Mouse (Mus musculus): ENCODE measurements around the gene Lrpprc. TPM values are rescaled to one million over a fixed set of nuclear protein-coding genes. Genes with fewer than 3 reads are reported as not detected.

Gene Lrpprc
- polyA plus RNA-seq, 1 experiment from 2014 or later: 49.0 TPM

- Histone ChIP-seq H3K9ac (no peak overlapping the region), H3K4me2 (no peak overlapping the region), H3K9me3 (no peaks in the 10 kb centered on the region), H3K27me3 (replicated peaks) (no peaks in the 10 kb centered on the region), H3K27ac (no peak overlapping the region), H3K4me1 (peaks cover 23% of the 10 kb centered on the region), H3K4me3 (no peak overlapping the region), H3K36me3 (replicated peaks) (no peaks in the 10 kb centered on the region)
- no peak for ATAC-seq (replicated peaks)
- 59% methylated on average over 5 of the region's 5 CpGs for WGBS
Observed at GRCm38 (mm10) chr17:84753489-84753888, 37.1 kb downstream of the Lrpprc start.

- H3K4me1 ChIP-seq: peaks cover 24% of the 10 kb centered on the region
- no peaks in the 10 kb centered on the region for H3K36me3 ChIP-seq (replicated peaks)
- no peak overlapping the region for H3K4me2 ChIP-seq
- peak overlapping the region; percentile 25; the same call in 1 of the 2 replicates for H3K27ac ChIP-seq
- no peaks in the 10 kb centered on the region for H3K9me3 ChIP-seq
- ATAC-seq (replicated peaks): no peak
- no peak overlapping the region for H3K4me3 ChIP-seq
- no peaks in the 10 kb centered on the region for H3K27me3 ChIP-seq (replicated peaks)
- H3K9ac ChIP-seq: no peak overlapping the region
- WGBS: 61% methylated on average over 2 of the region's 2 CpGs
Observed at GRCm38 (mm10) chr17:84752286-84752685, 38.3 kb downstream of the Lrpprc start.

- Histone ChIP-seq H3K9ac (no peak overlapping the region), H3K4me3 (no peak overlapping the region), H3K9me3 (no peaks in the 10 kb centered on the region), H3K27me3 (replicated peaks) (no peaks in the 10 kb centered on the region), H3K4me1 (peaks cover 28% of the 10 kb centered on the region), H3K27ac (peak overlapping the region; percentile 25; the same call in 1 of the 2 replicates), H3K36me3 (replicated peaks) (no peaks in the 10 kb centered on the region), H3K4me2 (no peak overlapping the region)
- 34% methylated on average over 8 of the region's 8 CpGs for WGBS
- 0 out of 2 replicates have a peak, but pooled peaks have one; percentile 31 for ATAC-seq (replicated peaks)
Observed at GRCm38 (mm10) chr17:84751630-84752191, 38.9 kb downstream of the Lrpprc start.

DNA sequence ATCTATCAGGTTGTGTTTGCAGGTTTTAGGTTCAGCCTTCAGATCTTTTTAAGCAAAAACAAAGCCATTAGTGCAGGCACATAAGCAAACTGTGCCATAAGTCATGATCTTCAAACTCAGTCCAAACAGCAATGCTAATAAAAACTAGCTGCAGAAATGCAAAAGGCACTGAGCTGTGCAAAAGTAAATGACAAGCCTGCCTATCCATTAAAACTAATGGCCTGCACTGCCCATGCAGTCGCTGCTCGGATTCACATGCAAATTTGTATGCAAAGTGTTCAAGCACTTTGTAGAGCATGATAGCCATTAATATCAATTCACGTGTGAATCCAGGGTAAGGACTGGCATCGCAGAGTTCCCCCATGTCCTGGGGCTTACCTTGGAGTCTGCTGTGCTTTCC is 40.5 kb downstream of the Lrpprc start:
- Histone ChIP-seq H3K9me3 (no peaks in the 10 kb centered on the region), H3K36me3 (replicated peaks) (no peaks in the 10 kb centered on the region), H3K9ac (no peak overlapping the region), H3K4me2 (no peak overlapping the region), H3K27me3 (replicated peaks) (no peaks in the 10 kb centered on the region), H3K27ac (no peak overlapping the region), H3K4me3 (no peak overlapping the region), H3K4me1 (peaks cover 31% of the 10 kb centered on the region)
- ATAC-seq (replicated peaks): no peak
- 34% methylated on average over 4 of the region's 4 CpGs for WGBS

DNA sequence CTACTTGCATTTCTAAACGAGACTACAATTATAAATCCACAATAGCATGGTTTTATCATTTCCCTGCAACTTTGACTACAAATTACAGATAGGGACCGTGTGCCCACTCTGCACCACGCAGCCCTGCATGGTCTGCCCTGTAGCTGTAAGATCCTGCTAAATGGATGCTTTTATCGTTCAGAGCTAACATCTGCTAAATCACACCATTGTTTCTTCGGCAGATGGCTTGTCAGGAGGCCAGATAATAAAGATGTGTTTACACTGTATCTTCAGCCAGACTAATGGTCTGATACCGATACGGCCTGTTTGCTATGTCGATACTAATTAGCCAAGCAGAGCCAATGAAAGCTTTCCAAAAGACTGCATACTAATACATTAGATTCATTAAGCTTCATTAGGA is 41.3 kb downstream of the Lrpprc start:
- ATAC-seq (replicated peaks): peak; percentile 65
- peaks cover 34% of the 10 kb centered on the region for H3K4me1 ChIP-seq
- no peak overlapping the region for H3K27ac ChIP-seq

GRCm38 (mm10) chr17:84748152-84748682 is 42.4 kb downstream of the Lrpprc start:
- Histone ChIP-seq H3K27me3 (replicated peaks) (no peaks in the 10 kb centered on the region), H3K9ac (no peak overlapping the region), H3K4me1 (peaks cover 36% of the 10 kb centered on the region), H3K27ac (no peak overlapping the region), H3K36me3 (replicated peaks) (no peaks in the 10 kb centered on the region), H3K4me2 (no peak overlapping the region), H3K9me3 (no peaks in the 10 kb centered on the region), H3K4me3 (no peak overlapping the region)
- ATAC-seq (replicated peaks): no peak
- 84% methylated on average over 9 of the region's 9 CpGs for WGBS

More for the DNA sequence above, 41.3 kb downstream of the Lrpprc start:
- Histone ChIP-seq H3K4me3 (no peak overlapping the region), H3K27me3 (replicated peaks) (no peaks in the 10 kb centered on the region), H3K4me2 (no peak overlapping the region), H3K9ac (no peak overlapping the region), H3K36me3 (replicated peaks) (no peaks in the 10 kb centered on the region), H3K9me3 (no peaks in the 10 kb centered on the region)
- WGBS: 38% methylated on average over 8 of the region's 8 CpGs

DNA sequence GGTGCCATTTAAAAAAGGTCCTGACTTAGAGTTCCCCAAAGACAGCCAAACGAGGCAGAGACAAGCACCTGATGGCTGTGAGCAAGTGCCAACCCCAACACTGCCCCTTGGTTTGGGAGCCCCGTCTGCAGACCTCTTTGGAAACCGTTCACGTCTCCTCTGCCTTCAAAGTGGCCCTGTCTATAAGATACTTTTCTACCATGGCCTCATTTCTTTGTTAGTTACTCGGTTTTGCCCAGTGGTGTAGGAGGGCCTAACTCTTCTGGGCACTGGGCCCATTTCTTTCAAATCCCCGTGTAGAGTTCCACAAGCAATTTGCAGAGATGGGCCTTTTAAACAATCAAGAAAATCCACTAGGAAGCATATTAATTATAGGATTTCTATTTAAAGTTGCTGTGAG is 43.4 kb downstream of the Lrpprc start:
- Histone ChIP-seq H3K27me3 (replicated peaks) (no peaks in the 10 kb centered on the region), H3K9ac (no peak overlapping the region), H3K9me3 (no peaks in the 10 kb centered on the region), H3K27ac (no peak overlapping the region), H3K4me1 (peaks cover 35% of the 10 kb centered on the region), H3K4me2 (no peak overlapping the region), H3K36me3 (replicated peaks) (no peaks in the 10 kb centered on the region), H3K4me3 (no peak overlapping the region)
- WGBS: 53% methylated on average over 6 of the region's 6 CpGs
- ATAC-seq (replicated peaks): no peak; the same call in 1 of the 2 replicates

DNA sequence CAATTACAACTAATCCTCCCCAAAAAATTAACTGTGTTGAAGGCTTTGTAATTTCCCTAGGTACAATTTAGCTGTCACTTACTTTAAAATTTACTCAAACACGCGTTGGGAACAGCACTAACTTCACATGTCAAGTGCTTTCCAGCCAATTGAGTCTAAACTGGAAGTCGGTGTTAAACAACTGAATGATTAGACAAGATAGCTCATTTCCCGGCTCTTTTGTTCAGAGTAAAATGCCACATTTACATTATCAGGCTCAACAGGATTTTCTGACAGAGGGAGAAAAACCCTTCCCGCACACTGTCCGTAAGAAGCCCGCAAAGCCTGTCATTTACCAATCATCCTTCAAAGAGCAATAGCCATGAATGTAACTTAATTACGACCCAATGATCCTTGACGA is 45.6 kb downstream of the Lrpprc start:
- H3K4me2 ChIP-seq: no peak overlapping the region
- no peak overlapping the region for H3K27ac ChIP-seq
- H3K27me3 ChIP-seq (replicated peaks): no peaks in the 10 kb centered on the region
- no peaks in the 10 kb centered on the region for H3K9me3 ChIP-seq
- H3K4me1 ChIP-seq: peaks cover 18% of the 10 kb centered on the region
- H3K4me3 ChIP-seq: no peak overlapping the region
- 39% methylated on average over 9 of the region's 9 CpGs for WGBS
- no peak overlapping the region for H3K9ac ChIP-seq
- no peaks in the 10 kb centered on the region for H3K36me3 ChIP-seq (replicated peaks)
- ATAC-seq (replicated peaks): no peak

GRCm38 (mm10) chr17:84744256-84744655 is 46.3 kb downstream of the Lrpprc start:
- H3K4me3 ChIP-seq: no peak overlapping the region
- H3K4me1 ChIP-seq: peaks cover 16% of the 10 kb centered on the region
- no peaks in the 10 kb centered on the region for H3K9me3 ChIP-seq
- H3K27ac ChIP-seq: no peak overlapping the region
- H3K4me2 ChIP-seq: no peak overlapping the region
- H3K27me3 ChIP-seq (replicated peaks): no peaks in the 10 kb centered on the region
- no peaks in the 10 kb centered on the region for H3K36me3 ChIP-seq (replicated peaks)
- WGBS: 63% methylated on average over 4 of the region's 4 CpGs
- no peak overlapping the region for H3K9ac ChIP-seq
- no peak for ATAC-seq (replicated peaks)

DNA sequence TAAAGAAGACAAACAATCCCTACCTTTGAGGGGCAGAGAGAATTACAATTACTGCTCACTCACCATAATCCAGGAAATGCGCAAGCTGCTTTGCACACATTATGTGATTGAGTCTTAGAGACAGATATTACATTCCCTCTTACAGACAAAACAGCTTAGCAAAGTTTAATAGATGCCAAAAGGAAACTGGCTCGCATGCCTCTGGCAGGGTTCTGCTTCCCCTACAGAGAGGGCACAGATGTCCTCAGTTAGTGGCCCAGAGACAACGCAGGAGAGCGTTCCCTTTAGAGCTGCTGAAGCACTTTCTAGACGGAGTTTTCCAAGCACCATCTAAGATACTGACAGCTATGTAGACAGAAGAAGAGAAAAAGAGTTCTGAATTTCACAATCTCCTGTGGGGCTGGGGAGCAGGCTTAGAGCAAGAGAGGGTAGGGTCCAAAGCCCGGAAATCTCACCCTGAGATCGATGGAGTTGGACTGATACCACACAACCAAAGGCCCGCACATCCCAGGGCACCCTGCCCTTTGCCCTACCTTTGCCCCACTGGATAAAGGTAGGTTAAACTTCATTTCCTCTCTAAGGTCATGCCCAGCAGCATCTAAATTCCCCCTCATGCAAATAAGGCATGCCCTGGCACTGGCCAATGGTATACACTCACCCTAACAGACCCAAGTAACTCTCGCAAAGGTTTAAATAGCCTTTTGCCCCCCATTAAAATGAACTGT is 52.4 kb downstream of the Lrpprc start:
- Histone ChIP-seq H3K4me3 (no peak overlapping the region), H3K9me3 (no peaks in the 10 kb centered on the region), H3K36me3 (replicated peaks) (no peaks in the 10 kb centered on the region), H3K27ac (no peak overlapping the region), H3K4me1 (peaks cover 2% of the 10 kb centered on the region; the same call in 1 of the 2 replicates), H3K27me3 (replicated peaks) (no peaks in the 10 kb centered on the region), H3K4me2 (no peak overlapping the region), H3K9ac (no peak overlapping the region)
- 76% methylated on average over 9 of the region's 9 CpGs for WGBS
- no peak for ATAC-seq (replicated peaks)

DNA sequence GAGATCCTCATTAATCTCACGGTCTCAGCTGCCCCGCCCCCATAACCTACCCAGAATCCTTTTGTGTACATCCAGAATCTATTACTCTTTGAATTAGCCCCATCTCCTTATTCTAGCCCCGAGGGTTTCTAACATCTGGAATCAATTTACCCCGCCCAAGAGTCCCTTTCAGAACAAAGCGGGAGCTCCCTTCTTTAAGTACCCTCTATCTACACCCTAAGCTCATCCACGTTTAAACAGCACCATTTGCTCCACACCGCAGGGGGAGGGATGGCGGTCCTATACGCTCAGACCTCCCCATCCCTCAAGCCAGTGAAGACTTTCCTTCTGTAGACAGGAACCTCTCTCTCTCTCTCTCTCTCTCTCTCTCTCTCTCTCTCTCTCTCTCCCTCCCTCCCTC is 53.9 kb downstream of the Lrpprc start:
- WGBS: 72% methylated on average over 9 of the region's 9 CpGs
- Histone ChIP-seq H3K4me2 (no peak overlapping the region), H3K4me1 (no peaks in the 10 kb centered on the region; the same call in 1 of the 2 replicates), H3K4me3 (no peak overlapping the region), H3K36me3 (replicated peaks) (no peaks in the 10 kb centered on the region), H3K27ac (no peak overlapping the region), H3K27me3 (replicated peaks) (no peaks in the 10 kb centered on the region), H3K9ac (no peak overlapping the region), H3K9me3 (no peaks in the 10 kb centered on the region)
- ATAC-seq (replicated peaks): no peak

DNA sequence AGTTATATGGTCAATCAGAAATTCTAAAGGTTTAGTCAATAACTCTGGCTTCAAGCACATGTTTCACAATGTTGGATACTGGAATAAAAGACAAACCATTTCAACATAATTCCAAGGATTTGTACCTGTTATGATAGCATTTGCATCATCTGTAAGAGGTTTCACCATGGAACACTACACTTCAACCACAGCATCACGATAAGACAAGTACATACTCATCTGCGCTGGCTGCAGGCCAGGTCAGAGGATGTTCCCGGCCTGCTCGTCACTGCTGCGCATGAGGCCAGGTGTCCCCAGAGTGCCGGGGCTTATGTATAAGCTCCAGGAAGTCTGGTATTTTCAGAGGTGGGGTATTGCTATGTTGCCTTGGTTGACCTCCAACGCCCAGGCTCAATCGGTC is 58.0 kb downstream of the Lrpprc start:
- Histone ChIP-seq H3K27ac (no peak overlapping the region), H3K36me3 (replicated peaks) (peaks cover 5% of the 10 kb centered on the region; the same call in 1 of the 2 replicates), H3K4me1 (no peaks in the 10 kb centered on the region), H3K4me2 (no peak overlapping the region), H3K9ac (no peak overlapping the region), H3K9me3 (no peaks in the 10 kb centered on the region), H3K27me3 (replicated peaks) (no peaks in the 10 kb centered on the region), H3K4me3 (no peak overlapping the region)
- ATAC-seq (replicated peaks): no peak
- whole genome bisulfite sequencing: 95% methylated on average over 8 of the region's 8 CpGs

- no peak overlapping the region for H3K27ac ChIP-seq
- no peak overlapping the region for H3K4me2 ChIP-seq
- H3K4me1 ChIP-seq: no peaks in the 10 kb centered on the region
- peaks cover 5% of the 10 kb centered on the region; the same call in 1 of the 2 replicates for H3K36me3 ChIP-seq (replicated peaks)
- 92% methylated on average over 12 of the region's 12 CpGs for WGBS
- ATAC-seq (replicated peaks): no peak
- H3K4me3 ChIP-seq: no peak overlapping the region
- H3K27me3 ChIP-seq (replicated peaks): no peaks in the 10 kb centered on the region
- H3K9me3 ChIP-seq: no peaks in the 10 kb centered on the region
- H3K9ac ChIP-seq: no peak overlapping the region
Observed at GRCm38 (mm10) chr17:84731361-84731760, 59.2 kb downstream of the Lrpprc start.

Measured in midbrain, embryonic 15.5 days (tissue).